Mouse (Mus musculus) T-cell, adult 2 months (primary cell): ENCODE measurements around the gene Ubox5.
A peak's percentile ranks its signal among the peaks of the same experiment; 100 is the strongest.

Experiments
- DNase-seq: peaks from one replicate; pipeline ENCODE4 v3.0.0; 2022; ENCODE audit warnings: low spot score

Ubox5 gene

GRCm38 (mm10) chr2:130634006-130634738, 4.3 kb upstream of the Ubox5 start:
- DNase-seq: no peak

- DNase-seq: no peak
Observed at GRCm38 (mm10) chr2:130632887-130633675, 3.2 kb upstream of the Ubox5 start.

- no peak for DNase-seq
Observed at GRCm38 (mm10) chr2:130632416-130632815, 2.6 kb upstream of the Ubox5 start.

- peak; percentile 45 for DNase-seq
Observed at GRCm38 (mm10) chr2:130629080-130629838, 579 bp downstream of the Ubox5 start.

- peak; percentile 24 for DNase-seq
Observed at GRCm38 (mm10) chr2:130628424-130628823, 1.4 kb downstream of the Ubox5 start.

- DNase-seq: no peak
Observed at GRCm38 (mm10) chr2:130618972-130619371, 10.9 kb downstream of the Ubox5 start.

GRCm38 (mm10) chr2:130613091-130613490, 16.7 kb downstream of the Ubox5 start:
- no peak for DNase-seq

GRCm38 (mm10) chr2:130602195-130602594, 27.6 kb downstream of the Ubox5 start:
- DNase-seq: no peak

GRCm38 (mm10) chr2:130598399-130598798, 31.4 kb downstream of the Ubox5 start:
- DNase-seq: no peak

- DNase-seq: peak; percentile 18
Observed at GRCm38 (mm10) chr2:130597601-130598010, 32.2 kb downstream of the Ubox5 start.

- DNase-seq: no peak
Observed at GRCm38 (mm10) chr2:130595596-130595995, 34.2 kb downstream of the Ubox5 start.

- DNase-seq: no peak
Observed at GRCm38 (mm10) chr2:130591016-130591415, 38.8 kb downstream of the Ubox5 start.

GRCm38 (mm10) chr2:130589761-130590160, 40.1 kb downstream of the Ubox5 start:
- no peak for DNase-seq

- no peak for DNase-seq
Observed at GRCm38 (mm10) chr2:130589157-130589556, 40.7 kb downstream of the Ubox5 start.

GRCm38 (mm10) chr2:130588373-130588772, 41.5 kb downstream of the Ubox5 start:
- DNase-seq: no peak

GRCm38 (mm10) chr2:130586016-130586415, 43.8 kb downstream of the Ubox5 start:
- no peak for DNase-seq

- DNase-seq: no peak
Observed at GRCm38 (mm10) chr2:130583902-130584560, 45.8 kb downstream of the Ubox5 start.

- DNase-seq: no peak
Observed at GRCm38 (mm10) chr2:130582552-130582951, 47.3 kb downstream of the Ubox5 start, which contains the start of gene Avp. Gene Avp (minus strand): TSS chr2:130582554.

GRCm38 (mm10) chr2:130581201-130581600, 48.6 kb downstream of the Ubox5 start:
- no peak for DNase-seq

GRCm38 (mm10) chr2:130579791-130580190, 50.0 kb downstream of the Ubox5 start:
- no peak for DNase-seq

- peak; percentile 58 for DNase-seq
Observed at GRCm38 (mm10) chr2:130578148-130578547, 51.7 kb downstream of the Ubox5 start.

- peak; percentile 62 for DNase-seq
Observed at GRCm38 (mm10) chr2:130577632-130578031, 52.2 kb downstream of the Ubox5 start.
